Mouse (Mus musculus) ES-E14 (cell line): ENCODE measurements around the gene Foxo1. TPM values are rescaled to one million over a fixed set of nuclear protein-coding genes. Genes with fewer than 3 reads are reported as not detected.
A peak's percentile ranks its signal among the peaks of the same experiment; 100 is the strongest.

Source experiments
- DNase-seq: peaks from one replicate; pipeline ENCODE4 v3.0.0-alpha.2; 2013; ENCODE audit warnings: low read depth, low spot score
- H3K27ac ChIP-seq: 2 replicates; pipeline ENCODE4 v1.5.1; 2012; ENCODE audit warnings: low read depth, mild to moderate bottlenecking, low read length, moderate library complexity, mixed read lengths; ENCODE audit not compliant: poor library complexity, insufficient read depth, severe bottlenecking
- H3K36me3 ChIP-seq: 2 replicates; pipeline ENCODE4 v1.6.1; 2012; ENCODE audit warnings: mild to moderate bottlenecking, low read length, moderate library complexity, mixed read lengths; ENCODE audit not compliant: control insufficient read depth, poor library complexity, insufficient read depth, severe bottlenecking
- H3K4me1 ChIP-seq, 2 experiments: fragments of 150-350 bp in 1 of 2; sonication (generic) in 1 of 2; 2 replicates each; pipeline ENCODE4 v1.6.1; 2012; ENCODE audit warnings: low read length in 2 of 2, mild to moderate bottlenecking in 1 of 2, mixed read lengths in 1 of 2; ENCODE audit not compliant: control insufficient read depth in 2 of 2, insufficient read depth in 2 of 2, poor library complexity in 1 of 2
- H3K4me3 ChIP-seq, 2 experiments: fragments of 150-350 bp in 1 of 2; sonication (generic) in 1 of 2; 2 replicates each; pipeline ENCODE4 v1.5.1; 2012; ENCODE audit warnings: low read length in 2 of 2, low read depth in 1 of 2, mild to moderate bottlenecking in 1 of 2, mixed read lengths in 1 of 2; ENCODE audit not compliant: insufficient read depth in 1 of 2, poor library complexity in 1 of 2, severe bottlenecking in 1 of 2
- H3K9ac ChIP-seq: 2 replicates; pipeline ENCODE4 v1.6.1; 2012; ENCODE audit warnings: low read depth, mild to moderate bottlenecking, low read length, mixed read lengths; ENCODE audit not compliant: poor library complexity, insufficient read depth, severe bottlenecking
- H3K9me3 ChIP-seq: fragments of 150-350 bp; sonication (generic); 2 replicates; pipeline ENCODE4 v1.6.1; 2012; ENCODE audit warnings: low read depth, mild to moderate bottlenecking, low read length; ENCODE audit not compliant: control insufficient read depth, insufficient read depth
- CHD2 ChIP-seq: IDR thresholded peaks from 2 replicates; pipeline ENCODE4 v1.6.1; 2014; ENCODE audit warnings: mild to moderate bottlenecking, low read depth, low read length, inconsistent platforms
- HCFC1 ChIP-seq: IDR thresholded peaks from 2 replicates; pipeline ENCODE4 v1.6.1; 2012; ENCODE audit warnings: low read length, inconsistent platforms, borderline replicate concordance; ENCODE audit not compliant: insufficient read depth
- MAFK ChIP-seq: IDR thresholded peaks from 2 replicates; pipeline ENCODE4 v1.6.1; 2014; ENCODE audit warnings: mild to moderate bottlenecking, low read depth, low read length, inconsistent platforms; ENCODE audit not compliant: insufficient read depth
- ZC3H11A ChIP-seq: IDR thresholded peaks from 2 replicates; pipeline ENCODE4 v1.6.1; 2012; ENCODE audit warnings: low read depth, mild to moderate bottlenecking, inconsistent platforms, low read length, borderline replicate concordance
- ZNF384 ChIP-seq: IDR thresholded peaks from 2 replicates; pipeline ENCODE4 v1.6.1; 2012; ENCODE audit warnings: low read depth, low read length, inconsistent platforms
- in situ Hi-C, 2 experiments: fragments of 600-800 bp; cut with MboI; formaldehyde crosslinking; loops; one replicate each; pipeline ENCODE4 v1.15.1; 2025; ENCODE audit warnings: low sequenced_read_pairs in 2 of 2, inconsistent platforms in 1 of 2; ENCODE audit not compliant: unreplicated experiment in 2 of 2
- total RNA-seq: library from RNA; depleted of rRNA; stranded (reverse); fragments of 300-350 nt; gene quantifications from 2 replicates; pipeline ENCODE4 v1.2.3, GENCODE M21; 2012

The Foxo1 gene
- total RNA-seq, 1 experiment: 2.3 TPM

- H3K4me3 ChIP-seq: no peak overlapping the region
- no peaks in the 10 kb centered on the region for H3K9me3 ChIP-seq
- no peak overlapping the region for H3K27ac ChIP-seq
- DNase-seq: no peak
- H3K9ac ChIP-seq: no peak overlapping the region
- no peaks in the 10 kb centered on the region for H3K4me1 ChIP-seq
- no peaks in the 10 kb centered on the region for H3K36me3 ChIP-seq
- in situ Hi-C loops: loop anchor here in 1 of 2 experiments (25.0 kb wide), 1 partner anchor 756 kb away; the partner anchor contains the start of gene Rab33b
- TF ChIP-seq MAFK (peak; percentile 63; the same call in 1 of the 2 replicates), ZC3H11A (no peak), ZNF384 (peak; percentile 87), CHD2 (no peak)
Measured at GRCm38 (mm10) chr3:52243271-52244021, 24.7 kb upstream of the Foxo1 start.

GRCm38 (mm10) chr3:52245996-52246830, 21.9 kb upstream of the Foxo1 start:
- no peak for DNase-seq
- TF ChIP-seq CHD2 (no peak), ZNF384 (no peak), HCFC1 (no peak), MAFK (no peak), ZC3H11A (no peak)

GRCm38 (mm10) chr3:52251184-52251583, 17.0 kb upstream of the Foxo1 start:
- in situ Hi-C loops: loop anchor here (10.0 to 25.0 kb wide), 5 partner anchors 411 to 1211 kb away; partner anchors contain the start of genes Nhlrc3 (in 2 of the 2) and Proser1 (in 2 of the 2)
- Histone ChIP-seq H3K4me3 (no peak overlapping the region), H3K36me3 (no peaks in the 10 kb centered on the region), H3K9ac (no peak overlapping the region), H3K4me1 (peaks cover 5 to 15% of the 10 kb centered on the region in 2 experiments; a peak in 3 of 4 replicates), H3K9me3 (no peaks in the 10 kb centered on the region), H3K27ac (no peak overlapping the region)
- DNase-seq: no peak
- no peak for TF ChIP-seq CHD2
- TF ChIP-seq ZNF384: no peak
- TF ChIP-seq HCFC1: no peak
- no peak for TF ChIP-seq MAFK
- no peak for TF ChIP-seq ZC3H11A

More at GRCm38 (mm10) chr3:52245996-52246830, 21.9 kb upstream of the Foxo1 start:
- no peaks in the 10 kb centered on the region for H3K9me3 ChIP-seq
- no peak overlapping the region for H3K9ac ChIP-seq
- H3K36me3 ChIP-seq: no peaks in the 10 kb centered on the region
- no peak overlapping the region for H3K27ac ChIP-seq
- in situ Hi-C loops: loop anchor here in 1 of 2 experiments (25.0 kb wide), 1 partner anchor 759 kb away; the partner anchor contains the start of gene Rab33b
- no peak overlapping the region for H3K4me3 ChIP-seq
- peaks cover 0 to 2% of the 10 kb centered on the region in 2 experiments; a peak in 1 of 4 replicates for H3K4me1 ChIP-seq

- Histone ChIP-seq H3K36me3 (no peaks in the 10 kb centered on the region), H3K9me3 (no peaks in the 10 kb centered on the region), H3K27ac (peak overlapping the region; percentile 84), H3K9ac (peak overlapping the region; percentile 61; the same call in 1 of the 2 replicates), H3K4me3 (no peak overlapping the region), H3K4me1 (peaks cover 5 to 18% of the 10 kb centered on the region in 2 experiments; a peak in 3 of 4 replicates)
- in situ Hi-C loops: loop anchor here (10.0 to 25.0 kb wide), 5 partner anchors 408 to 1208 kb away; partner anchors contain the start of genes Nhlrc3 (in 2 of the 2) and Proser1 (in 2 of the 2)
- peak; percentile 87 for DNase-seq
- TF ChIP-seq ZC3H11A (peak; percentile 86; the same call in 1 of the 2 replicates), CHD2 (peak; percentile 46; the same call in 1 of the 2 replicates), MAFK (no peak), HCFC1 (no peak), ZNF384 (peak; percentile 62; the same call in 1 of the 2 replicates)
Measured at GRCm38 (mm10) chr3:52253656-52254461, 14.3 kb upstream of the Foxo1 start.
